Mouse (Mus musculus) layer of hippocampus, adult 9-11 months (tissue): ENCODE measurements around the gene Creg1.
"Not testable (repeated sequence)": the region's sequence is repeated elsewhere in the genome, so short reads cannot be mapped to it uniquely, and the experiment has no call there.

Source experiments
- DNase-seq: peaks from one replicate; pipeline ENCODE4 v3.0.0; 2022

Creg1 gene

DNA sequence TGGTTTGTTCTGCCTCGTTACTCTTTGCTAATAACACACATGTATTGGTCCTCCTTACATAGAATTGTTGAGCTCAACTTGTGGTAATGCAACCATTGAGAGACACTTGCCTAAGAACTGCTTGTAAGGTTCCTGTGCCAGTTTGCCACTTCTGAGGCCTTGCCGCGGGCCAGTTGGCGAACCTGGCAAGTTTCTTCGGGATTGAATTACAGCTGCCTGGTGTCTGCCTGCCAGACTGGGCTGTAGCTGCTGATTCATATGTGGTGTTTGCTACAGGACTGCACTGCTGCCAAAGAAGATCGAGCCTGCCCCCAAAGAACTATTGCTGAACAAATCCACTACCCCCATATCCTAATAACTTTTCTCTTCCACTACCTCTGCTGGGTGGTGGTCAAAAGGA, 9.3 kb upstream of the Creg1 start:
- DNase-seq = no peak

- DNase-seq = no peak
Measured at GRCm38 (mm10) chr1:165755194-165755593, 8.4 kb upstream of the Creg1 start.

DNA sequence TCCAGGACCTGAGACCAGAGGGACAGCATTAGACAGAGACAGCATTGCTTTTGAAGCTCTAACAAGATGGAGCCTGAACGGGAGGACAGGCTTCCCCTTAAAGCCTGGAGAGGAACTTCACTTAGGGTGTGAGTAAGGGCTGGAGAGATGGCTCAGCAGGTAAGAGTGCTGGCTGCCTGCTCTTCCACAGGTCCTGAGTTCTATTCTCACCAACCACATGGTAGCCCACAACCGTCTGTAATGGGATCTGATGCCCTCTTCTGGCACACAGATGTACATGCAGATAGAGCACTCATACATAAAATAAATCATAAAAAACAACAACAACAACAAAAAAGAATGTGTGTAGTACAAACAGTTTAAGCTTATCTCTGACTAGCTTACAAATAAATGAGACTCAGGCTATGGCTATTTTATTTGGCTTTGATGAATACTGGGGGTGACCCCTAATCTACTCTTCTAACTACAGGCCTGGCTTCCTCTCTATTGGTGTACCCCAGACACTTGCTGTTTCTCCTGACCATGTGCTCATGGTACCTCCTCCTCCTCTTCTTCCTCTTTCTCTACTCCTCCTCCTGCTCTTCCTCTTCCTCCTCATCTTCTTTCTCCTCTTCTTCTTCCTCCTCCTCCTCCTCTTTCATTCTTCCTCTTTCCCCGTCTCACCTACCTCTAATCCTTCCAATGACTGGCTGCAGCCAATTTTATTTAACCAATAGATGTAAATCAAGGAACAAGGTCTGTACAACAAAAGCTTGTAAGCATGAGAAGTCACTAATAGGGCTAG, 1.8 kb upstream of the Creg1 start:
- DNase-seq = no peak

DNA sequence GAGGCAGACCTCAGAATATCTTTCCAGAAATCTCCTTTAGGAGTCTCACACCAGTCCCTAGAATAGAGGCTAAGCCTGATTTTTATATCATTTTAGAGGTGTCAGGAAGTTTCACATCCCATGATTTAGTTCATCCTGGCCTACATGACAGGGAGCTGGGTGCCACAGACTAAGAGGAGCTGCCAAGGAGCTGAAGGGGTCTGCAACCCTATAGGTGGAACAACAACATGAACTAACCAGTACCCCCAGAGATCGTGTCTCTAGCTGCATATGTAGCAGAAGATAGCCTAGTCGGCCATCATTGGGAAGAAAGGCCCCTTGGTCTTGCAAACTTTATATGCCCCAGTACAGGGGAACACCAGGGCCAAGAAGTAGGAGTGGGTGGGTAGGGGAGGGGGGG, 1.0 kb upstream of the Creg1 start:
- DNase-seq = not testable (repeated sequence)

- DNase-seq = no peak
Measured at GRCm38 (mm10) chr1:165762914-165763634, 472 bp upstream of the Creg1 start.

DNA sequence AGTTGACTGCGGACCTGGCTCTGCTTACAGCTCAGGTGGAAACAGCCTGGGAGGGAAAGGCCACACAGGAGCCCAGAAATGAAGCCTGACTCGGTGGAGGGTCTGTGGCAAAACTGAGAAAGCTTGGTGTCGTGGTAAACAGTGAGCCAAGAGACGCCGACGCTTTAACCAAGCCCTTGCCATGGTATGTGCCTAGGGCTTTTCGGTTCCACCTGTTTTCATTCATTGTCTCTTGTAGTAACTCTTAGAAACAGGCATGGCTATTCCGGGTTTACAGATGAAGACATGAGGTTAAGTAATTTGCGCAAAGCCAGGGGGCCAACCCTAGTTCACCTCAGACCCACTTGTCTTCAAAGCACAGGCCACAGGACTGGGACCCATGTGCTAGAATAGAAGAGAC, 1.0 kb downstream of the Creg1 start:
- DNase-seq = no peak

GRCm38 (mm10) chr1:165765041-165765440, 1.5 kb downstream of the Creg1 start:
- no peak for DNase-seq

DNA sequence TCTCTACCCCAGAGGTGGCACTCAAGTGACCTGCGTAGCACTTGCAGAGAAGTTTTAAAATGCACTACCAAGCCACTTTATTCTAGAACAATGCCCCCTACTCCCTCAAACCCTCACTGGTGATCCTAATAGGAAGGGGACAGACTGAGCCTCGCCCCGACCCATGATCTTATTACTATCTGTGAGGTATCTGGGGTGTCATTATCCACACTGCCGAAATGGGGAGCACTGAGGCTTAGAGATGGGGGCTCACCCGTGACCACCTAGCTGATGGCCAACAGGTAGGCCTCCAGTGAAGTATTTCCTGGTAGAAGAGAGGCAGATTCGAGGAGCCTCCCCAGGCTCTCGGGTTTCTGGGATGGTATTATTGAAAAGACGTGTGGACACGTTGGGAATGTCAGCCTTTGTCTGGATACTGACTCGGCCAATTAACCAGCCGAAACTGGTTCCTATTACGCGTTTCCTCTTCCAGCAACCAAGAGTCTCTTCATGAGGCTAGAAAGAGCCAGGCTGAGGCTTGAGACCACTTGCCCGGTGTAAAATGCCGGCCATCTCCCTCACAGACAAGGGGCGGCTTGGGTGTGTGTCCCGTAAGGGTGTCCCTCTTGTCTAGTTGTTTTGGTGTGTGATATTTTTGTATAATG, 2.2 kb downstream of the Creg1 start:
- no peak for DNase-seq

DNA sequence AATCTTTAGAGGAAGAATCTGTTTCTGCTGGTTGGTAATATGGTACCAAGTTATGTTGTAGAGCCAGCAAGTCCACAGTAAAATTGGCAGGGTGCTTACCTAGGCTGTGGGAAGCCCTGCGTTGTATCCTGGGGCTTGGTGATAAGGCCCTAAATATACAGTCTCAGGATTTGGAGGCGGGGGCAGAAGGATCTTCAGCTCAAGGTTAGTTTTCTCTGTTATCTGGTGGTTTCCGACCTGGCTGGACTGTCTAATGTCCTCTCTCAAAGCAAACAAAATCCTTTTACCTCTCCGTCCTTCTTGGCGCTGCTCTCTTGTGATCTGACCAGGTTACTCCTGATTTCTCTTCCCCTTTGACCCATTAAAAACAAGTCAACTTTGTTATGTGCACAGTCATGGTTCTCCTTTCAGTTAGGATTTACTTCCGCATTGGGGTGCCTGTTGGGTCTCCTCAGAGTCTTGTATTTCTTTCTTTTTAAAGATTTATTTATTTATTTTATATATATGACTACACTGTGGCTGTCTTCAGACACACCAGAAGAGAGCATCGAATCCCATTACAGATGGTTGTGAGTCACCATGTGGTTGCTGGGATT, 2.8 kb downstream of the Creg1 start:
- no peak for DNase-seq

DNA sequence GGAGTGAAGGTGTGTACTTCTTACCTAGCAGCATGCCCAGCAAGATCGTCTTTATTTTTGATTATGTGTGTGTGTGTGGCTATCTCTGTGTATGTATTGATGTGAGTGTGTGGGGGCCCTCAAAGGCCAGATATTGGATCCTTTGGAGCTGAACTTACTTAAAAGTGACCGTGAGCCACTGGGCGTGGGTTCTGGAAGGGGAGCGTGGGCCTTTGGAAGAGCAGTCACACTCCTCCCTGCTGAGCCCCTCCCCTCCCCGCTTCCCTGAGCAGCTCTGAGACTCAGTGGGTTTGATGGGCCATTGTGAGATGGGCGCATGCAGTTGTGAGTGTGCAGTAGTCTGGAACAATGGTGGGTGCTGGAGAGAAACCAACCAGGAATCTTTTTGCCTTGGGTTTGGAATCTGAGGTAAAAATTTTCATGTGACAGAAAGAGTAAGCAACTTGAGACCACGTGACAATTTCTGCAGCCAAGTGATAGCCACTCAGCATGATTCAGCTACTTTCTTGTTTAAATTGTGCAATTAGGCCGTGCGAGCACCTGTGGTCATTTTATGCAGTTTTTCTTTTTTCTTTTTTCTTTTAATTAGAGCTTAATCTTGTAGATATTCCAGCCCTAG, 5.5 kb downstream of the Creg1 start:
- no peak for DNase-seq

GRCm38 (mm10) chr1:165770181-165770759, 6.7 kb downstream of the Creg1 start:
- DNase-seq = no peak

DNA sequence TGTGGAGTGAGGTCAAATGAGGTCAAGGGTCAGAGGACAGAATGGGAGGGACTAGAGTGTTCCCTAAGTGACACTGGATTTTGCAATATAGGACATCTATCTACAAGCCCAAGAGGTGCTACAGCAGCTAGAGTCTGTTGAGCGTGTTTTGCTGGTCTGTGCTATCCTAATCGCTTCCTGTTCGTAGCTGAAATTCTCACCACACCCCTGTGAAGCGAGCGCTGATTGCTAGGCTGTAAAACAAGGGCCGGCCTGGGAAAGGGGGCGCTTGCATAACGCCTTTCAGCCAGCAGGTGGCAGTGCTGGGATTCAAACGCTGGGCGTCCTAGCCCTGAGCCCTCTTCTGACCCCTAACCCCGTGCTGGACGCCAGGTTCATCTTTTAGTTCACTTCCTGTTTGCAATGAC, 7.9 kb downstream of the Creg1 start:
- DNase-seq = peak; percentile 45

DNA sequence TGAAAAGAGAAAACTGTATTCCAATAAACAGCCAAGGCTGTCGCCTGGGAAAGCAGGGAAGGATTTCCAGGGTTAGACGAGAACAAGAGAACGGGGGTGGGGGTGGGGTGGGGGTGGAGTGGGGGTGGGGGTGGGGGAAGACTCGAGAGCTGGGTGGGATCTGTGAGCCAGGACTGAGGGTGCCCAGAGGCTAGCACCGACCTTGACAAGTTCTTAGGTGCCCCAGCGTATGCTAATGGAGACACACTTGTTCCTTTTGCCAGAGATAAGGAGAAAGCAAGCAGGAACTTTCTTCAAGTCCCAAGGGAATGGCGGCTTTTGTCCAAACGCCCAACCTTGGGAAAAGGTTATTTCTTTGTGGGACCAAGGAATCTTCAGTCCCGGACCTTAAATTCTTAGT, 8.5 kb downstream of the Creg1 start:
- DNase-seq = no peak

DNA sequence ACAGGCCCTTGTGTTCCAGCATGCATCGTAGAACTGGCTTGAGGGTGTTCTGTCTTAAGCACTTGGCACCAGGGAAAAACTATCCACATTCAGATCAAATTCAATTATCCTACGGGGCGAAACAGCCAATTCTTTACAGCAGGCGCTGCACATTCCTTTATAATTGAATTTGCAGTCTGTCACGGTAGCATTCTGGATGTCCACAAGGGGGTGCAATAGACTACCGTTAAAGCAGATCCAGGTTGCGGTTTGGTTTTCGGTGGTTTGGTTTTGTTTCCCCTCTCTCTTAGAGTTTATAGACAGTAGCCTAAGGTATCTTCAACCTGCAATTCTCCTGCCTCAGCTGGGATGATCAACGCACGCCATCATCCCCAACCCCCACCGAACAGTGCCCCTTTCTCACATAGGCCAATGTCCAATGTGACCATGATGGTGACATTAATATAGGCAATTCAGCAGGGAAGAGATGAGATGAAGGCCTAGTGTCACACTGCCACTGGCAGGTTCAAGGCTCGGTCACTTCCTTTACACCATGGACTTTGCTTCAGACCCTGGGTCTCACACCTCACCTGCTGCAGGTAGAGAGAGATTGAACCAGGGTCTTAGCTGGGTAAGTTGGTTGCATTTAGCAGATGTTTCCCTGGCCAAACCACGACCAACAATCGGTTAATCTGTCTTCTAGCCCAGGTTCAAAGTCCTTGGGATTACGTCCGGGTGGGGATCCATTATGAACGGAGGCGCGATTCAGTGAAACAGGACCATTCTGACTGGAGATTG, 12.2 kb downstream of the Creg1 start:
- no peak for DNase-seq

DNA sequence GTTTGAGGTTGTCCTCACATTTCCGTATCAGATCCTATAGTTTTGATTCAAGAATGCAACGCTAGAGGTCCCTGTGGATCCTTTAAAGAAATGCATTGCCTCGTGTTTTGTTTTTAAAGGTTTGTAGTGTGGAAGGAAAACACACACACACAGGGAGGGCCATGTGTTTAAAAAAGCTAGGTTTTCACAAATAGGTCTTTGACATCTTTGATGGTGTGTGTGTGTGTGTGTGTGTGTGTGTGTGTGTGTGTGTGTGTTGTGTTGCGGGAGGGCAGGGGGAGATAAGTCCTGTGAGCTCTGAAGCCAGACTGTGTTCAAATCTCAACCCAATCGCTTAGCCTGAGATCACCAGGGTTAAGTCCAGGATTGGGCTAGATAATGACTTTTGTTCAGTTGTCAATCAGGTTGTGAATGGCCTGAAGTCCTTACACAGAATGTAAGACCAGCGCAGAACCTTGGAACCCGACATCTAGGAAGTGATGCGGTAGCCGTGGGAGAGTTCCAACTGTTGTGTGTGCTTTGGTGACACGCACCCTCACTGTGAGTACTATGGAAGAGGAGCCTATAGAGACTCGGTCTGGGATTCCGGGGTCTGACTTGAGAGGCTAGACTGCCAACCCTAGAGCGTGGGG, 16.5 kb downstream of the Creg1 start:
- DNase-seq = no peak

DNA sequence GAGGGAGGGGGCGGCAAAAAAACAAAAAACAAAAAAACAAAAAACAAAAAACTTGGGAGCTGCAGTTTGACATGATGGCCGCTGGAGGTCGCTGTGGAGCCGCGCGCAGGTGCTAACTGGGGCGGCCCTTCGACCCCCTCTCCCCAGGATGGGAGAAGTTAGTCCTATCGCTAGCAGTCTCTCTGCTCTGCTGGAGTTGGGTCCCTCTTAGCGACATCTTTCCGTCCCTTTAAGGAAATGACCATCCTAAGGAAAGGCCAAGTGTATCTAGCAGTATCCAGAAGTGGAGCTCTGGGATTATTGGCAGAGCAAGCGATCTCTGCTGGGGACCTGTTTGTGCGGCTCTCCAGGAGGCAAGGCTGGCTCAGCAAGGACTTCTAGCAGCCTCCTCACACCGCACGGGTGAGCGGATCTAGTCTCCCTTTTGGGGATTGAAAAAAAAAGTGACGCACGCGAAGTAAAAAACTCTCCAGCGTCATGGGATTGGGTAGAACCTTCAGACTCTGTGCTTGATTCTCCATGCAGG, 17.1 kb downstream of the Creg1 start:
- no peak for DNase-seq

DNA sequence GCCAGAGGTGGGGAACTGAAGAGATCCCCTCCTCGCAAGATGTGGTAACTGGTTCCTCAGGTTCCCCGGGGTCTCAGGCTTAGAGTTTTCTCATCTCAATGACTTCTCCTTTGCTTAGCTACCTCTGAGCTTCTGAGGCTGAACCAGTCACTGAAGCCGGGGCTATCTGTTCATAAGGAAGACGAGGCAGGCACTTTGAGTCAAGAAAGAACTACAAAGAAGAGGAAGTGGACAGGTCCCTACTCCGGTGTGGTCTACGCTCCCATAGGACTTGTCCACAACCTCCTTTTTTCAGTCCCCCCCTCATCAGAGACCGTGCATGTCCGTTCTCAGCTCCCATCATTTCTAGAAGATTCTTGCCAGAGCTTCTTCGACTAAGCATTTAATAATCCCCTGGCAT, 17.9 kb downstream of the Creg1 start:
- DNase-seq = no peak

DNA sequence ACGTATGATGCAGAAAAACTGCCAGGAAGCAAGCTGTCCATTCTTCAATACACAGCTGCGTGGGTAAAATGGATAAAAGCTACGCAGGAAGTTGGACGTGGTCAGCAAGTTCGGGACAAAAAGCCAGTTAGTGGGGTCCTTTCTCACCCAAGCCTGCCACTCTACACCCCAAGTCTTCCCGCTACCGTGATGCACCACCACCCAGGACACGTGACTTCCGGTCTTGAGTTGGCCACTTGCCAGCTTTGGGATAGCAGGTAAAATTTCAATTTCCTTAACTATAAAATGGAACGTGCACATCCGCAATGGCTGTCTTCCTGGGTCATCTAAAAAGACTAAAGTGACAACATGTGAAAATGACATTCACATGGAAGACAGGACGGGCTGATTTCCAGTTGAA, 18.4 kb downstream of the Creg1 start:
- DNase-seq = no peak

- DNase-seq = no peak
Measured at GRCm38 (mm10) chr1:165786296-165786695, 22.8 kb downstream of the Creg1 start.

DNA sequence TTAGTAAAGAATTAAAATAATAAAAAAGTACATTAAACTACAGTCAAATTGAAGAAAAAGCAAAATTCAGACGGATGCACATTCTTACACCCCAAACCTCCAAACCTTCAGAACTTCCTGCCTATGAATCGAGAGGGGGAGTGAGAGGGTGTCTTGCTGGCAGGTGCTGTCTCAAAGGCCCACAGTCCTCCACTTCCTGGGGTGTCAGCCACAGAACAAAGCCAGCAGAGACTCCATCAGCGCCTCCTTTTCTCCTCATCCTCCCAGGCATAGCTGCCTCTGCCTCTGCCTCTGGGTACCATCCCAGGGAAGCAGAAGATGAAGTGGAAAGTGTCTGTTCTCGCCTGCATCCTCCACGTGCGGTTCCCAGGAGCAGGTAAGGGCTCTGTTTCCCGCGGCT, 25.0 kb downstream of the Creg1 start, which contains the start of gene Cd247:
Cd247 (plus strand) TSS at position 171 of the 400 bp plus-strand sequence.
- no peak for DNase-seq

GRCm38 (mm10) chr1:165789066-165789660, 25.6 kb downstream of the Creg1 start:
- DNase-seq = no peak
